Mouse (Mus musculus) lung, postnatal 25 days (tissue): ENCODE results near the gene Atp6v1f.

Experiments
- DNase-seq: peaks from one replicate; pipeline ENCODE4 v3.0.0; 2022; ENCODE audit warnings: low spot score

Atp6v1f gene

GRCm38 (mm10) chr6:29463388-29463787, 4.1 kb upstream of the Atp6v1f start:
- no peak for DNase-seq

DNA sequence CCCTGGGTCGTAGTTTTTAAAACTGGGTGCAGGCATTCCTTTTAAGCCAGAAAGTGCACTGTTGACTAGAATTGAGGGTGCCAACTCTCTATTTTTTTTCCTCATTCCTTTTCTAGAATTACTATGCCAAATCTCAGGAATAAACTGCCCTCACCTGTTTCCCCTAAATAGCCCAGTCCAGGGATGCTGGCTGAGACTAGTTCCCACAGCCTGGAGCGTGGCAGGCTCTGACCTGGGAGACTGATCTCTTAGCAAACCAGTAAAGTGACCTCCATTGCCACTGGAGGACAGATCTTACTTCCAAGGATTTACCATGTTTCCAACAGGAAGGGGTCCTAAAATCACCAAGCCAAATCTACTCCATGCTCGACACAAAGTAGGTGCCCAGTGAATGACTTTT, 1.3 kb downstream of the Atp6v1f start:
- DNase-seq: no peak

- no peak for DNase-seq
Measured at GRCm38 (mm10) chr6:29471137-29471536, 3.6 kb downstream of the Atp6v1f start, which contains the start of gene Atp6v1fnb. Gene Atp6v1fnb, plus strand, starts transcription at chr6:29471437.

- DNase-seq: peak; percentile 81
Measured at GRCm38 (mm10) chr6:29473941-29474691, 6.6 kb downstream of the Atp6v1f start.

DNA sequence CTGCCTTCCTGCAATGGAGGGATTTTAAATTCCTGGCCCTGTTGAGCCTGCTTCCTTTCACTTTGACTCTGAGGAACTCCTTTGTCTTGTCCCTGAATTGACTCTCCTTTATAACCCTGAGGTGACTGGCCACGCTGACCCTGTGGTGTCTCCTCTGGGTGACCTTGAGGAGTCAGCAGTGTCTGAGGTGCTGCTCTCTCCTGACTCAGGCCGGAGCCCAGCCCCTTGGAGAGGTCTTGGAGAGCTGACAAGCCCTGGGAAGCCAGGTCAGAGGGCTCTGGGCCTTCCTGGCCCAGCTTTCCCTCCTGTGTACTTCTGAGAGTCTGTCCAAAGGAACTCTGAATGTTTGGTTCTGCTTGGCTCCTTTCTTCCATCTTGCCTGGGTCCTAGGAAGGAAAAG, 7.2 kb downstream of the Atp6v1f start:
- no peak for DNase-seq

DNA sequence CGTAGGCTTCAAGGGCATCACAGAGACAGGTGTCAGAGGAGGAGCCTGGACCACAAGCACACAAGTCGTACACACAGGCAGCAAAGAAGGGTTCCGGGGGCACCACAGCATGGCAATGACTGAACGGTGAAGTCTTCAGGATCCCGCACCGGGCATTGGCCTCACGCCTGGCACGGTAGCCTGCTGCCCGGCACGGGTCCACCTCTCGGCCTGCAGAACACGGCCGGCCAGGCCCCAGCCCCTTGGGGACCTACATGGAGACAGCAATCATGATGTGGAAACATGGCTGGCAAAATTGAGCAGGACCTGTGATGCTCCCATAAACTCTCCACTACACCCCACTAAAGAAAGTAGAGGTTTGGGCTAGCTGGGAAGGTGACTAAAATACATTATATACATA, 15.2 kb downstream of the Atp6v1f start:
- no peak for DNase-seq

DNA sequence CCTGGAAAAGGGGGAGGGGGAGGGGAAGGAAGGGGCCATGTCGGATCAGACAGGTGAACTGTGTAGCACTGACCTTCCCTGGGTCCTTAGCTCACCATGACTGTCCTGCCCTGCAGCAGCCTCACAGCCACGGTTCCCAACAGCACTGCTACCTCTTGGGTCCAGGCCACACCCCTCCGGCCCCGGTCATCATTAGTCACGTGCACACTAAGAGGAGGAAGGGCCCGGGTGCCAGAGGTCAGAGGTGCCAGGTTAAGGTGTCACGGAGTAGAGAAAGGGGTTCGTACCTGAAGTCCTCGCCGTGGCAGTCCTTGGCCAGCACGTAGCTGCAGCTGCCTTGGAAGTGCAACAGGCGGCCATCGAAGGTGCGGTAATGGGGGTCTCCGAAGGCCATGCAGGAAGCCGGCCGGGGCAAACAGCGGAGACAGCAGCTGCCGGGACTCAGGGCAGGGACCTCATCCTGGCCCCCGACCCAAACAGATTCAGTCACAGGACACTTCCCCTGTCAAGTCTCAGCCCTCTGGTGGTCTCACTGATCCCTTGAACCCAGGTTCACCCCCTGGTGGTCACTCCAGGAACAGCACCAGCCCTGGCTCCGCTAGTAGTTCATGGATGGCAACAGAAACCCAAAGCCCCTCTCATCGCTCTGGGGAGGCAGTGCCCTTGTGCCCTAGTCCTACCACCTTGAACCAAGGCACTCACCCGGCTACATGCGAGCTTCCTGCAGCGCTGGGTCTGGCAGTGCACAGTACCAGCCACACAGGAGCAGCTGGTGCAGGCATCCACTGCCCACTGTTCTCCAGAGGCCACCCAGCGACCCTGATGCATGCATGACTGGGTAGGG, 17.4 kb downstream of the Atp6v1f start:
- peak; percentile 58 for DNase-seq

GRCm38 (mm10) chr6:29485951-29486350, 18.4 kb downstream of the Atp6v1f start:
- DNase-seq: no peak

- no peak for DNase-seq
Measured at GRCm38 (mm10) chr6:29494101-29494500, 26.6 kb downstream of the Atp6v1f start.

- DNase-seq: no peak
Measured at GRCm38 (mm10) chr6:29496270-29496669, 28.8 kb downstream of the Atp6v1f start.

DNA sequence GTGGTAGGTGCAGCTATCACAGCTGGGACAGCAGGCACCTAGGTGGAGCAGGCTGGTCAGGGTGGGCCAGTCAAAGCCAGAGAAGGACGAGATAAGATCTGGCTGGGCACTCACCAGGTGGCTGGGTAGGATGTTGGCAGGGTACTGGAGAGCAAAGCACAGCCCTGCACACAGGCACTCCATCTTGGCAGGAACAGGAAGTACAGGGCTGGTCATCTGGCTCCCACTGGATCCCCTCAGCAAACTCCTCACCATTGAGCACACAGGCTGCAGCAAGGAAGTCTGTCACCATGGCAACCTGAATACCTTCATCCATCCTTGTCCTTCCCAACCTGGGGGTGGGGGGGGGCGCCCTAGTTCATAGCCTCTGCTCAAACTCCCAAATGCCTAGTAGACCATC, 30.3 kb downstream of the Atp6v1f start:
- DNase-seq: no peak

GRCm38 (mm10) chr6:29500177-29500576, 32.7 kb downstream of the Atp6v1f start:
- no peak for DNase-seq

- no peak for DNase-seq
Measured at GRCm38 (mm10) chr6:29500810-29501209, 33.3 kb downstream of the Atp6v1f start.

DNA sequence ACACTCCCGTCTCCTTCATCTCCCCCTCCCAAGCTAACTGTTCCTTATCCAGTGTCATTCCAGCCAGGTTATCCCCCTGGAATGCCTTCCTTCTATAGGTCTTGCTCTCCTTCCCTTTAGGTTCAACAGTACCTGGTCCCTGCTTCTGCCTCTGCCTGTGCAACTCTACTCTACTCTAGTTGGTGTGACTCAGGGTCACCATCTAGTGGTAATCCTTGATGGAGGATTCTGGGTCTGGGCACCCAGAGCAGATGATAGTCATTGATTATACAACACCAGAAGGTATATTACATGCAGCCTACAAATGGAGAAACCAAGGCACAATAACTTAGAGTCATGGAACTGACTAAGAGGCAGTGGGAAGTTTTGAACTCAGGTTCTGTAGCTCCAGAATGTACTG, 34.1 kb downstream of the Atp6v1f start:
- DNase-seq: no peak

DNA sequence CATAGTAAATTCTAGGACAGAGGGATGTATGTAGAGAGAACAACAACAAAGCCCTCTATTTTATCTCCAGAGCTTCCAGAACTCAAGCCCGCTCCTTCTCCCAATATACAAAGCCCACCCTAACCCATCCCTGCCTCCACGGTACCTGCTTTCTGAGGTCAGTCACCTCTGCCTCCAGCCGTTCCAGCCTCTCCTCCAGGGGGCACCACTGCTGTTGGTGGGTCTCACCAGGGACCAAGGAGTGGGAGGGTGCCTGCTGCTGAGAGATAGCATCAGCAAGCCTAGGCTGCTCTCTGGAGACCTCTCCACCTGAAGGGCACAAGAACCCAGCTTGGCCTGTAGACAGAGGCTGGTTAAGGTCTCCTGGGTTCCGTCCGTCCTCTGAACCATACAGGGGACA, 38.0 kb downstream of the Atp6v1f start:
- no peak for DNase-seq

GRCm38 (mm10) chr6:29506834-29507233, 39.3 kb downstream of the Atp6v1f start:
- DNase-seq: no peak

GRCm38 (mm10) chr6:29507447-29508309, 40.2 kb downstream of the Atp6v1f start, which contains the start of gene Kcp:
Gene Kcp, minus strand, starts transcription at chr6:29507952.
- DNase-seq: no peak

DNA sequence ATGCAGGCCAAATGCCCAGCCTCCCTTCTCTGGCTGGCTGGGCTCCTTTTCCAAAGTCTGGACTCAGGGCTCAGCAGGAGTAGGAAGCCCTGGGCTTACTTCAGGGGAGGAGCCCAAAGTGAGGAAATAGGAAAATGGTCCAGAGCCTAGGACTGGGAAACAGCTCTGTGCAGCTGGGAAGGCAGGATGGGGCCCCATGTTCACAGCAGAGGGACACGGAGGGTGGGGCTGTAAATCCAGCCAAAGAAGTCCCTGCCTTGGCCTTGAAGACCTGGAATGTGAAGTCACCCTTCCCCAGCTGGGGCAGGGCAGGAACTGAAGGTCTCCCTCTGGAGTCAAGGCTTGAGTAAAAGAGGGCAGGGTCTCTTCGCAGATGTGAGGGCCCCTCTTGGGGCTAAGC, 41.6 kb downstream of the Atp6v1f start:
- DNase-seq: no peak

DNA sequence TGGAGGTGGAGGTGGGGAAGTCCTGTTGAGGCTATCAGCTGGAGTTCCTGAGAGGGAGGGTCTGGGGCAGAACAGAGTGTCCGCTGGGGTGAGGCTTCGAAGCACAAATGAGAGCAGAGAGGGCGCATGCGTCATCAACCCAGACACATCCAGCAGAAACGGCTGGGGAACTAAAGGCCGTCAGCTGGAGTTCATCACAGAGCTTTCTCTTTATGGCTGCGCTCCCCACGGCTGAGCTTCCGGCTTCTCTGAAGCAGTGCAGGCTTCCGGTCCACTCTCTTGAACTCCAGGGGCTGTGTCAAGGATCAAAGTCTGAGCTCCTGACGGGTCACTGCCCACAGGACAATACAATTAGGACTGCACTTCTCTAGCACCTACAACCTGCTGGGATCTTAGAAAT, 45.8 kb downstream of the Atp6v1f start:
- no peak for DNase-seq

GRCm38 (mm10) chr6:29517139-29517538, 49.6 kb downstream of the Atp6v1f start:
- peak; percentile 76 for DNase-seq
